Mouse (Mus musculus): ENCODE data around the gene Rabepk.

GRCm38 (mm10) chr2:34762174-34762573, 37.5 kb downstream of the Rabepk start:
- TF ChIP-seq CTCF (IDR thresholded peaks at IDR 0.05; ENCODE audit: borderline replicate concordance, extremely low read depth, insufficient read depth, insufficient read length) (no peak), POLR2A (IDR thresholded peaks at IDR 0.05; ENCODE audit: borderline replicate concordance, extremely low read depth, insufficient read depth, insufficient read length, poor library complexity, severe bottlenecking) (no peak)
